Mouse (Mus musculus) heart, postnatal 0 days (tissue): ENCODE measurements at regions not wholly inside any gene's neighbourhood (a gene's known extent, or its start where the extent isn't known, plus 50 kb on each side); places are given as distances from the start of the nearest gene placed in this dataset.

ENCODE experiments used
- CTCF ChIP-seq: IDR thresholded peaks from 2 replicates; pipeline ENCODE4 v1.5.1; 2016; ENCODE audit warnings: antibody characterized with exemption, control low read depth, low read depth
- EP300 ChIP-seq: IDR thresholded peaks from 2 replicates; pipeline ENCODE4 v1.6.1; 2016; ENCODE audit warnings: antibody characterized with exemption, low read depth

DNA sequence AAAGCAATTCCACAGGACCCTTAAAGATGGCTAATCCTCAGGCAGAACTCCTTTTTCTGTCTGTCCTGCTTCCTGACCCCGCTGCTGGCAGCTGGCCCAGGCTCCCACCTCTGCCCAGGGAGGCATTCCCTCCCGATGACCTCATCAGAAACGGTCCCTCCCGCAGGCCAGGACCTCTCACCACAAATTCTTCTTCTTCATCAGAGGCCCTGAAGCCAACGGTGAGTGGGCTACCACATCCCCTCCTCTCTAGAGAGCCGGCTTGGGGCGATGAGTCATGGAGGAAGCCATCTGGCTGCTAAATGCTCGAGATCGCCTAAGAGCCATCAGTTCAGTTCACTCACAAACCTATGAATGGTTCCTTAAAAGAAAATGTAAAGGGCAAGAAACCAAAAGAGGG lies 56.7 kb upstream of the Tpm1 start:
- TF ChIP-seq CTCF: no peak
- TF ChIP-seq EP300: no peak
